Comparison of ENCODE assay signal across 8 mouse cellular contexts in the genomic region with DNA sequence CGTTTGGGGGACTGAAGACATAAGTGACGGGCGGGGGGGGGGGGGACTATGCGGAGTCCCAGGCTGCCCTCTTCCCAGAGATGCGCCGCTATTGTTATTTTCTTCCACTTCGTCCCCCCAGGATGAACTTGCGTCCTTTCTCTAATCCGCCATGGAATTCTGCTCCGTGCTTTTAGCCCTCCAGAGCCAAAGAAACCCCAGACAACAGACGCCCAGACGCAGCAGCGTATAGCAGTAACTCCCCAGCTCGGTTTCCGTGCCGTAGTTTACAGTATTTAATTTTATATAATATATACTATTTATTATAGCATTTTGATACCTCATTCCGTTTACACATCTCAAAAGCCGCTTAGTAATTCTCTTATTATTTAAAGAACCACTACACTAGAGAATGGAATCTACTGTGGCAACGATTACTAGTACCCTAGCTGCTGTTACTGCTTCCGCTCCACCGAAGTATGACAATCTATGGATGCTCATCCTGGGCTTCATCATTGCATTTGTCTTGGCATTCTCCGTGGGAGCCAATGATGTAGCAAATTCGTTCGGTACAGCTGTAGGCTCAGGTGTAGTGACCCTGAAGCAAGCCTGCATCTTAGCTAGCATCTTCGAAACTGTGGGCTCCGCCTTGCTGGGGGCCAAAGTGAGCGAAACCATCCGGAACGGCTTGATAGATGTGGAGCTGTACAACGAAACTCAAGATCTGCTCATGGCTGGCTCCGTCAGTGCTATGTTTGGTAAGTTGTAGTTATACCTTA. TPM values are rescaled to one million over a fixed set of nuclear protein-coding genes. Genes with fewer than 3 reads are reported as not detected.
A peak's percentile ranks its signal among the peaks of the same experiment; 100 is the strongest.
DNase-seq lines count a peak whose midpoint lies in the region; ATAC-seq and TF ChIP-seq lines count a peak whose summit lies in the region.

No protein-coding gene starts in this region.

- H3K4me3 ChIP-seq in lung, embryonic 16.5 days (ENCODE audit: low read length), result peak overlapping the region; percentile 88
- H3K4me3 ChIP-seq in forebrain, embryonic 10.5 days, result peak overlapping the region; percentile 69
- H3K4me3 ChIP-seq in kidney, postnatal 0 days (replicated peaks; ENCODE audit: low read depth, low read length), result peak overlapping the region; percentile 74
- peak overlapping the region; percentile 85 for H3K4me3 ChIP-seq in midbrain, postnatal 0 days (ENCODE audit: low read depth, low read length)

- H3K4me1 ChIP-seq in lung, embryonic 16.5 days (replicated peaks; ENCODE audit: control insufficient read depth, insufficient read depth, low read length), result peaks cover 17% of the 10 kb centered on the region
- H3K4me1 ChIP-seq in forebrain, embryonic 10.5 days, result peaks cover 36% of the 10 kb centered on the region
- peaks cover 12% of the 10 kb centered on the region; the same call in 1 of the 2 replicates for H3K4me1 ChIP-seq in kidney, postnatal 0 days (replicated peaks; ENCODE audit: insufficient read depth, low read length)
- peaks cover 4% of the 10 kb centered on the region; the same call in 1 of the 2 replicates for H3K4me1 ChIP-seq in midbrain, postnatal 0 days (ENCODE audit: insufficient read depth, low read length)

- peak overlapping the region; percentile 83 for H3K27ac ChIP-seq in lung, embryonic 16.5 days (ENCODE audit: low read length)
- H3K27ac ChIP-seq in forebrain, embryonic 10.5 days, result peak overlapping the region; percentile 96
- peak overlapping the region; percentile 85 for H3K27ac ChIP-seq in kidney, postnatal 0 days
- H3K27ac ChIP-seq in midbrain, postnatal 0 days (ENCODE audit: low read depth, low read length), result peak overlapping the region; percentile 95

- no peak for DNase-seq in lung, postnatal 36 days
- peak; percentile 42 for DNase-seq in cerebellum, adult 11-12 months
- no peak for DNase-seq in forebrain, embryonic 10.5 days (ENCODE audit: extremely low spot score, low spot score)
- peak; percentile 34 for DNase-seq in kidney, postnatal 0 days (ENCODE audit: low spot score)
- peak; percentile 56 for DNase-seq in midbrain, postnatal 0 days (ENCODE audit: low spot score)
- no peak for DNase-seq in Muller cell, postnatal 12 days (ENCODE audit: inconsistent ontology term)
- DNase-seq in thymus, postnatal 25 days, result no peak

- WGBS in lung, embryonic 16.5 days, result 15% methylated on average over 28 of the region's 31 CpGs
- WGBS in forebrain, embryonic 10.5 days, result 30% methylated on average over 30 of the region's 31 CpGs
- WGBS in kidney, postnatal 0 days, result 14% methylated on average over 30 of the region's 31 CpGs
- WGBS in midbrain, postnatal 0 days, result 10% methylated on average over 27 of the region's 31 CpGs

- no peak for TF ChIP-seq CTCF in kidney, postnatal 0 days (IDR thresholded peaks at IDR 0.05; ENCODE audit: low read depth)
- no peak for TF ChIP-seq CTCF in midbrain, postnatal 0 days (IDR thresholded peaks at IDR 0.05)

- H3K9me3 ChIP-seq in lung, embryonic 16.5 days (ENCODE audit: control insufficient read depth, low read length), result no peaks in the 10 kb centered on the region
- H3K9me3 ChIP-seq in forebrain, embryonic 10.5 days, result no peaks in the 10 kb centered on the region
- H3K9me3 ChIP-seq in kidney, postnatal 0 days (replicated peaks; ENCODE audit: low read length), result no peaks in the 10 kb centered on the region
- no peaks in the 10 kb centered on the region for H3K9me3 ChIP-seq in midbrain, postnatal 0 days (ENCODE audit: low read length)

- no peak; the same call in 1 of the 2 replicates for ATAC-seq in lung, embryonic 16.5 days (ENCODE audit: low read depth)
- no peak for ATAC-seq in kidney, postnatal 0 days (replicated peaks; ENCODE audit: low FRiP score, low read depth)
- no peak for ATAC-seq in midbrain, postnatal 0 days (ENCODE audit: low FRiP score)

- H3K36me3 ChIP-seq in lung, embryonic 16.5 days (ENCODE audit: control insufficient read depth, insufficient read depth, low read length), result peaks cover 12% of the 10 kb centered on the region
- peaks cover 48% of the 10 kb centered on the region for H3K36me3 ChIP-seq in forebrain, embryonic 10.5 days (replicated peaks)
- 0 out of 2 replicates have a peak, but pooled peaks cover 19% of the 10 kb centered on the region for H3K36me3 ChIP-seq in kidney, postnatal 0 days (ENCODE audit: insufficient read depth, low read length)
- H3K36me3 ChIP-seq in midbrain, postnatal 0 days (ENCODE audit: insufficient read depth, low read length), result peaks cover 15% of the 10 kb centered on the region

- no peaks in the 10 kb centered on the region for H3K27me3 ChIP-seq in lung, embryonic 16.5 days (ENCODE audit: control insufficient read depth, insufficient read depth, low read depth, low read length)
- no peaks in the 10 kb centered on the region for H3K27me3 ChIP-seq in forebrain, embryonic 10.5 days (ENCODE audit: poor library complexity, severe bottlenecking)
- H3K27me3 ChIP-seq in kidney, postnatal 0 days (ENCODE audit: insufficient read depth, low read length), result no peaks in the 10 kb centered on the region
- no peaks in the 10 kb centered on the region for H3K27me3 ChIP-seq in midbrain, postnatal 0 days (ENCODE audit: insufficient read depth, low read length)

- H3K9ac ChIP-seq in lung, embryonic 16.5 days (ENCODE audit: low read length), result peak overlapping the region; percentile 94
- H3K9ac ChIP-seq in kidney, postnatal 0 days (ENCODE audit: low read depth, low read length), result peak overlapping the region; percentile 94
- H3K9ac ChIP-seq in midbrain, postnatal 0 days (replicated peaks; ENCODE audit: low read length, poor library complexity, severe bottlenecking), result peak overlapping the region; percentile 94

- H3K4me2 ChIP-seq in lung, embryonic 16.5 days (ENCODE audit: low read depth, low read length), result peak overlapping the region; percentile 81
- peak overlapping the region; percentile 97 for H3K4me2 ChIP-seq in kidney, postnatal 0 days (ENCODE audit: low read length)
- peak overlapping the region; percentile 70 for H3K4me2 ChIP-seq in midbrain, postnatal 0 days (ENCODE audit: low read depth, low read length, poor library complexity, severe bottlenecking)

RNA-seq across cellular contexts. Expression of gene Slc20a1, which starts 0.9 kb away (rescaled TPM):
- 20.1 and 24.4 TPM in 2 replicates for polyA plus RNA-seq in lung, embryonic 16.5 days (2015; fragmentation: Nextera tagmentation; extraction: Ambion mirVana)
- 57.2 and 57.9 TPM in 2 replicates for polyA plus RNA-seq in forebrain, embryonic 10.5 days (2016; fragmentation: Nextera tagmentation; extraction: Ambion mirVana)
- polyA plus RNA-seq in kidney, postnatal 0 days (2015; fragmentation: Nextera tagmentation; extraction: Ambion mirVana), result 12.4 and 15.2 TPM in 2 replicates
- total RNA-seq in midbrain, postnatal 0 days (2014; rRNA removed), result 80.0 and 82.2 TPM in 2 replicates
- polyA plus RNA-seq in midbrain, postnatal 0 days (2015; fragmentation: Nextera tagmentation; extraction: Ambion mirVana), result 44.9 and 47.7 TPM in 2 replicates

Comparison
In these comparisons a context has a peak if more than half of its experiments do, and no peak if none do; other contexts are left out.
1. DNase-seq: peak in cerebellum, adult 11-12 months (single experiment), kidney, postnatal 0 days (single experiment) and midbrain, postnatal 0 days (single experiment); none in lung, postnatal 36 days (single experiment), forebrain, embryonic 10.5 days (single experiment), Muller cell, postnatal 12 days (single experiment) and thymus, postnatal 25 days (single experiment).
2. Peak in every context shown above with its lines, with median percentiles within 50 percentile points of each other: H3K27ac ChIP-seq, H3K4me2 ChIP-seq, H3K4me3 ChIP-seq and H3K9ac ChIP-seq.